Mouse (Mus musculus) gastrocnemius, adult 8-10 months (tissue): ENCODE measurements around the gene Tmem95. TPM values are rescaled to one million over a fixed set of nuclear protein-coding genes. Genes with fewer than 3 reads are reported as not detected.
"Not testable (repeated sequence)": the region's sequence is repeated elsewhere in the genome, so short reads cannot be mapped to it uniquely, and the experiment has no call there.

Source experiments
- DNase-seq, 2 experiments: peaks; one replicate each; pipeline ENCODE4 v3.0.0; 2022; ENCODE audit warnings: low spot score in 2 of 2
- total RNA-seq, 4 experiments: library from RNA; stranded (reverse); gene quantifications; 2 replicates each; pipeline ENCODE4 v1.2.4; 2022

The Tmem95 gene
- not detected for total RNA-seq

- DNase-seq, result no peak
Observed at GRCm38 (mm10) chr11:69877878-69878277, at the start of gene Tmem95. Gene Tmem95 (minus strand): TSS chr11:69878018.

GRCm38 (mm10) chr11:69927501-69927900, 49.7 kb upstream of the Tmem95 start:
- no peak for DNase-seq

- no peak for DNase-seq
Observed at GRCm38 (mm10) chr11:69922796-69923195, 45.0 kb upstream of the Tmem95 start.

- no peak for DNase-seq
Observed at GRCm38 (mm10) chr11:69922012-69922756, 44.4 kb upstream of the Tmem95 start.

GRCm38 (mm10) chr11:69921114-69922011, 43.5 kb upstream of the Tmem95 start, which contains the start of gene Eif5a:
Gene Eif5a (minus strand): TSS chr11:69921958.
- peak; percentile 100 for DNase-seq

- no peak for DNase-seq
Observed at GRCm38 (mm10) chr11:69920266-69921031, 42.6 kb upstream of the Tmem95 start.

- DNase-seq, result peak; percentile 75 to 83
Observed at GRCm38 (mm10) chr11:69919661-69920265, 41.9 kb upstream of the Tmem95 start.

GRCm38 (mm10) chr11:69919053-69919452, 41.2 kb upstream of the Tmem95 start:
- no peak for DNase-seq

- no peak for DNase-seq
Observed at GRCm38 (mm10) chr11:69918118-69918517, 40.3 kb upstream of the Tmem95 start.

GRCm38 (mm10) chr11:69917379-69917948, 39.6 kb upstream of the Tmem95 start:
- DNase-seq, result no peak

GRCm38 (mm10) chr11:69916652-69917378, 39.0 kb upstream of the Tmem95 start:
- not testable (repeated sequence) for DNase-seq

GRCm38 (mm10) chr11:69915667-69916627, 38.1 kb upstream of the Tmem95 start:
- no peak for DNase-seq

- no peak for DNase-seq
Observed at GRCm38 (mm10) chr11:69914917-69915430, 37.2 kb upstream of the Tmem95 start.

- DNase-seq, result no peak
Observed at GRCm38 (mm10) chr11:69914372-69914764, 36.5 kb upstream of the Tmem95 start.

- DNase-seq, result peak; percentile 78 to 84
Observed at GRCm38 (mm10) chr11:69913554-69914371, 35.9 kb upstream of the Tmem95 start, which contains the start of gene Gps2. Gene Gps2 (plus strand): TSS chr11:69913888.

- DNase-seq, result no peak
Observed at GRCm38 (mm10) chr11:69912716-69913530, 35.1 kb upstream of the Tmem95 start.

GRCm38 (mm10) chr11:69911701-69912100, 33.9 kb upstream of the Tmem95 start:
- DNase-seq, result no peak
